Mouse (Mus musculus) lung, embryonic 14.5 days (tissue): ENCODE measurements at regions not wholly inside any gene's neighbourhood (a gene's known extent, or its start where the extent isn't known, plus 50 kb on each side); places are given as distances from the start of the nearest gene placed in this dataset.

ENCODE experiments used
- ATAC-seq: fragments of 200-750 bp; cut with Nextera tagmentation; 2 replicates; pipeline ENCODE4 v1.8.0; 2017; ENCODE audit warnings: mild to moderate bottlenecking, moderate TSS enrichment, moderate library complexity; ENCODE audit not compliant: insufficient read depth
- DNase-seq: peaks from one replicate; pipeline ENCODE4 v3.0.0-alpha.2; 2015
- H3K27ac ChIP-seq: fragments of 300-500 bp; sonication (generic); 2 replicates; pipeline ENCODE4 v1.5.1; 2014; ENCODE audit warnings: low read depth, mild to moderate bottlenecking, moderate library complexity
- H3K27me3 ChIP-seq: fragments of 300-500 bp; sonication (generic); 2 replicates; pipeline ENCODE4 v1.6.1; 2014; ENCODE audit warnings: low read length, control low read depth; ENCODE audit not compliant: insufficient read depth
- H3K36me3 ChIP-seq: fragments of 300-500 bp; sonication (generic); 2 replicates; pipeline ENCODE4 v1.6.1; 2014; ENCODE audit warnings: control low read depth; ENCODE audit not compliant: insufficient read depth
- H3K4me1 ChIP-seq: fragments of 300-500 bp; sonication (generic); 2 replicates; pipeline ENCODE4 v1.6.1; 2014; ENCODE audit warnings: antibody characterized with exemption, control low read depth; ENCODE audit not compliant: insufficient read depth
- H3K4me2 ChIP-seq: fragments of 300-500 bp; sonication (generic); 2 replicates; pipeline ENCODE4 v1.6.1; 2014; ENCODE audit warnings: mild to moderate bottlenecking
- H3K4me3 ChIP-seq: fragments of 300-500 bp; sonication (generic); 2 replicates; pipeline ENCODE4 v1.5.1; 2014; ENCODE audit warnings: low read depth, low read length
- H3K9ac ChIP-seq: fragments of 300-500 bp; sonication (generic); 2 replicates; pipeline ENCODE4 v1.6.1; 2014
- H3K9me3 ChIP-seq: fragments of 300-500 bp; sonication (generic); 2 replicates; pipeline ENCODE4 v1.6.1; 2016; ENCODE audit warnings: low read depth, low read length, control low read depth
- CTCF ChIP-seq: IDR thresholded peaks from 2 replicates; pipeline ENCODE4 v1.5.1; 2016; ENCODE audit warnings: antibody characterized with exemption, low read depth
- WGBS: fragments of 180-500 bp; shearing (Covaris S2); extraction: QIAGEN DNeasy Blood & Tissue Kit; methylation state at CpG from one replicate; pipeline ENCODE4 v1.1.7; 2014; 5-methylcytosine and 5-hydroxymethylcytosine counted together

GRCm38 (mm10) chr3:115779906-115780305 is 65.0 kb upstream of the S1pr1 start:
- ATAC-seq (no peak), DNase-seq (no peak)
- no peak overlapping the region for H3K27ac ChIP-seq
- no peaks in the 10 kb centered on the region for H3K36me3 ChIP-seq
- no peak overlapping the region for H3K4me2 ChIP-seq
- no peak for TF ChIP-seq CTCF
- no peak overlapping the region for H3K4me3 ChIP-seq
- H3K9me3 ChIP-seq: no peaks in the 10 kb centered on the region
- no peaks in the 10 kb centered on the region for H3K27me3 ChIP-seq
- H3K4me1 ChIP-seq: no peaks in the 10 kb centered on the region
- H3K9ac ChIP-seq: no peak overlapping the region
- WGBS: 81% methylated on average over 5 of the region's 5 CpGs

- TF ChIP-seq CTCF: no peak
- Histone ChIP-seq H3K4me2 (no peak overlapping the region), H3K4me3 (no peak overlapping the region), H3K27me3 (no peaks in the 10 kb centered on the region), H3K9ac (no peak overlapping the region), H3K4me1 (no peaks in the 10 kb centered on the region), H3K36me3 (no peaks in the 10 kb centered on the region), H3K27ac (no peak overlapping the region), H3K9me3 (no peaks in the 10 kb centered on the region)
- DNase-seq: no peak
- ATAC-seq: no peak
Observed at GRCm38 (mm10) chr3:115782726-115783125, 67.9 kb upstream of the S1pr1 start.

- no peak overlapping the region for H3K27ac ChIP-seq
- no peaks in the 10 kb centered on the region for H3K9me3 ChIP-seq
- ATAC-seq (no peak), DNase-seq (no peak)
- H3K9ac ChIP-seq: no peak overlapping the region
- no peak for TF ChIP-seq CTCF
- WGBS: 74% methylated on average over 1 of the region's 1 CpGs
- no peaks in the 10 kb centered on the region for H3K36me3 ChIP-seq
- no peaks in the 10 kb centered on the region for H3K27me3 ChIP-seq
- H3K4me2 ChIP-seq: no peak overlapping the region
- H3K4me1 ChIP-seq: no peaks in the 10 kb centered on the region
- no peak overlapping the region for H3K4me3 ChIP-seq
Observed at GRCm38 (mm10) chr3:115787360-115787759, 72.5 kb upstream of the S1pr1 start.

- H3K4me1 ChIP-seq: 0 out of 2 replicates have a peak, but pooled peaks cover 3% of the 10 kb centered on the region
- H3K27me3 ChIP-seq: no peaks in the 10 kb centered on the region
- no peak for ATAC-seq
- no peaks in the 10 kb centered on the region for H3K36me3 ChIP-seq
- H3K4me3 ChIP-seq: no peak overlapping the region
- no peak overlapping the region for H3K9ac ChIP-seq
- WGBS: 49% methylated on average over 3 of the region's 3 CpGs
- H3K9me3 ChIP-seq: no peaks in the 10 kb centered on the region
- no peak for TF ChIP-seq CTCF
- H3K4me2 ChIP-seq: no peak overlapping the region
- no peak overlapping the region for H3K27ac ChIP-seq
- DNase-seq: no peak
Observed at GRCm38 (mm10) chr3:115788525-115788924, 73.7 kb upstream of the S1pr1 start.

GRCm38 (mm10) chr3:115789063-115789462 is 74.2 kb upstream of the S1pr1 start:
- Histone ChIP-seq H3K4me3 (no peak overlapping the region), H3K9ac (no peak overlapping the region), H3K36me3 (no peaks in the 10 kb centered on the region), H3K4me2 (no peak overlapping the region), H3K4me1 (0 out of 2 replicates have a peak, but pooled peaks cover 3% of the 10 kb centered on the region), H3K27me3 (no peaks in the 10 kb centered on the region), H3K9me3 (no peaks in the 10 kb centered on the region), H3K27ac (no peak overlapping the region)
- no peak for TF ChIP-seq CTCF
- no peak for ATAC-seq
- 62% methylated on average over 6 of the region's 6 CpGs for WGBS
- DNase-seq: peak; percentile 28

- TF ChIP-seq CTCF: no peak
- no peaks in the 10 kb centered on the region for H3K27me3 ChIP-seq
- H3K36me3 ChIP-seq: no peaks in the 10 kb centered on the region
- DNase-seq: no peak
- no peak overlapping the region for H3K27ac ChIP-seq
- 0 out of 2 replicates have a peak, but pooled peaks cover 3% of the 10 kb centered on the region for H3K4me1 ChIP-seq
- no peak overlapping the region for H3K9ac ChIP-seq
- peak overlapping the region; percentile 51; the same call in 1 of the 2 replicates for H3K4me2 ChIP-seq
- H3K4me3 ChIP-seq: no peak overlapping the region
- peak; percentile 12; the same call in 1 of the 2 replicates for ATAC-seq
- WGBS: 35% methylated on average over 4 of the region's 4 CpGs
- H3K9me3 ChIP-seq: no peaks in the 10 kb centered on the region
Observed at GRCm38 (mm10) chr3:115792606-115793005, 77.7 kb upstream of the S1pr1 start.

- TF ChIP-seq CTCF: peak; percentile 48
- Histone ChIP-seq H3K4me3 (peak overlapping the region; percentile 12; the same call in 1 of the 2 replicates), H3K27me3 (no peaks in the 10 kb centered on the region), H3K4me1 (0 out of 2 replicates have a peak, but pooled peaks cover 3% of the 10 kb centered on the region), H3K9me3 (no peaks in the 10 kb centered on the region), H3K36me3 (no peaks in the 10 kb centered on the region), H3K27ac (peak overlapping the region; percentile 72; the same call in 1 of the 2 replicates), H3K4me2 (peak overlapping the region; percentile 51), H3K9ac (no peak overlapping the region; the same call in 1 of the 2 replicates)
- peak; percentile 85 for DNase-seq
- WGBS: 6% methylated on average over 12 of the region's 12 CpGs
- peak; percentile 92 for ATAC-seq
Observed at GRCm38 (mm10) chr3:115793344-115794059, 78.6 kb upstream of the S1pr1 start.
